Mouse (Mus musculus) mature B cell (primary cell): ENCODE measurements around the gene Fbp1.

Experiments used
- in situ Hi-C: fragments of 300-500 bp; cut with MboI; formaldehyde crosslinking; loops from 2 replicates; pipeline ENCODE4 v1.14.3; 2019

The Fbp1 gene

DNA sequence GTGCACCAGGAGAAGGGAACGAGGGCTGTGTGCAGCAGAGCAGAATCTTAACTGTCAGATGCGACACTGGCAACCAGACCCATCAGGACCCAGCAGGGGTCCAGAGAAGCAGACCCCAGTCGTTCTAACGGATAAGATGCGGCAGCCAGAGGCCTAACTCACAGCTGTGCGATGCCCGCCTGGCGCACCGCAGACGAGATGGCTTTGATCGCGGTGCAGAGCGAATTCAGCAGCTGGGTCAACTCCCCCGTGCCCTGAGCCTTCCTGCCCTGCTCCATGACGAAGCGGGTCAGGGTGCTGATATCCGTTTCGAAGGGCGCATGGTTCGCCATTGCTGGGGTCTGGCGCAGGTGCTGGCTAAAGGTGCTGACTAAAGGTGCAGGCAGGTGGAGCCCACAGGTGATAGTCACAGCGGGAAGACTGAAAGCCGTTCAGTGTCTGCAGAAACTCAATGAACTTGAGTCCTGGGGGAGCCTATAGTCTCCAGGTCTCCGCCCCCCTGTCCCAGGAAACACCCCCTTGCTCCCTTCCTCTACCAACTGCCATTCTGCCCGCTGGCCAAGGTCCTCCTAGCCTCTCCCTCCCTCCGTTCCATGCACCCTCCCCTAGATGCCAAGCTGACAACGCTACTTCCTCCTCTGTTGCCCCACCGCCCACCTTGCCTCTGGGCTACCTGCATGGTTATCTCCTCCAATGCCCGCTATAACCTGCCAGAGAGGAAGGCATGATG lies at the start of gene Fbp1:
Gene Fbp1, minus strand, starts transcription at position 571 of the 730 bp plus-strand sequence.
- in situ Hi-C loops: no loop called here

DNA sequence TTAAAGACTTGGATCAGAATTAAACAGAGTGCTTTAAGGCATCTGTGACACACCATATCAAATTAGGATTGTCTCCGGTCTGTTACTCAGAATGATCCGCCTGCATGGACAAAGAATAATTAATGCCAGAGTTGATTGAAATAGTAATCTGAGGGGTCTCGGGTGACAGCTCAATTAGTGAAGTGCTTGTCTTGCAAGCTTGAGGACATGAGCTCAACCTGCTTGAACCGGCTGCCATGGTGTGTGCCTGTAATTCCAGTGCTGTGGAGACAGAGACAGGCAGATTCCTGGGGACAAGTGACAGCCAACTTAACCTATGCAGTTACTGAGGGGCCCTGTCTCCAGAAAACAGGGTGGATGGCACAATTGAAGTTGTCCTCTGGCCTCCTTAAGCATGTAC lies 44.4 kb upstream of the Fbp1 start:
- in situ Hi-C loops: no loop called here

DNA sequence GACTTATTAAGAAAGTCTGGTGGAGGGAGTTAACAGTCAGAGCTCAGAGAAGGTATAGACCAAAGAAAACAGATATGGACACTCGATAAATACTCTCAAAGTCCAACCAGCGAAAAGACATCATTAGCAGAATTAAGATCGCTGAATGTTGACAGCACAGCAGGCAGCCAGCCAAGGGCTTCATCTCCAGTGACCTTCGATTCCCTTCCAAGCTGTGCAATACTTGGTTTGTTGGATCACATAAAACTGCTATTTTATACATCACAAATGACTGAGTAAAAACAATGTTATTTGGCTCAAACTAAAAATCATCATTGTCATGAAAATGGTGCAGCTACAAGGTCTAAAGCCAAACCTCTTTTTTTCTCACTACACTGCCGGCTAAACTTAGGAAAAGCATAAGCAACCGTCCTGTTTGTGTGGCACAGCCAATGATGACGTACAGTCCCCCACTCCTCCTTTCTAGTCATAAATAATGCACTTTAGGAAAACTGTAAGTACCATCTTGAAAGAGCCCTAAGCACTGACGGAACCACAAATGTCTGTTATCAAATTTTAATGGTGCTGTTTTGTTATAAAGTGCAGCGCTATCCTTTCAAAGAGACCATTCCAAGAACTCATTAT lies 41.8 kb upstream of the Fbp1 start:
- in situ Hi-C loops: loop anchor here (10.0 kb wide), 1 partner anchor 395 kb away; no protein-coding TSS in a partner anchor

- in situ Hi-C loops: loop anchor here (10.0 kb wide), 1 partner anchor 396 kb away; no protein-coding TSS in a partner anchor
Observed at GRCm38 (mm10) chr13:62929144-62929543, 41.1 kb upstream of the Fbp1 start.

DNA sequence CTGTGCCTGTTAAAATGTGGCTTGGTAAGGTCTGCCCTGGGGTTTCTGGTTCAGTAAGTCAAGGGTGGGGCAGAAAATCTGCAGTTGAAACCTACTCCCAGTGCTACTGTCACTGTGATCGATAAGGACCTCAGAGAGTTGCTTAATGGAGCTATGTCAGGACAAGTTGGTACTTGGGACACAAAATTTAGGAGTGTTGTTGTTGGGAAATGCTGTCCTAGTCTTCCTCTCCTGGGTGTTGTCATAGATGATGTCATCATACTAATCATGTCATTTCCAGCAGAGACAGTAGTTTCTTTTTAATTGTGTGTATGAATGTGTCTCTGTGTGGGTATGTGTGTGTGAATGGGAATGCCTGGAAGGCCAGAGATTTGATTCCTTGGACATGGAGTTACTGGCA lies 39.4 kb upstream of the Fbp1 start:
- in situ Hi-C loops: loop anchor here (10.0 kb wide), 1 partner anchor 397 kb away; no protein-coding TSS in a partner anchor

DNA sequence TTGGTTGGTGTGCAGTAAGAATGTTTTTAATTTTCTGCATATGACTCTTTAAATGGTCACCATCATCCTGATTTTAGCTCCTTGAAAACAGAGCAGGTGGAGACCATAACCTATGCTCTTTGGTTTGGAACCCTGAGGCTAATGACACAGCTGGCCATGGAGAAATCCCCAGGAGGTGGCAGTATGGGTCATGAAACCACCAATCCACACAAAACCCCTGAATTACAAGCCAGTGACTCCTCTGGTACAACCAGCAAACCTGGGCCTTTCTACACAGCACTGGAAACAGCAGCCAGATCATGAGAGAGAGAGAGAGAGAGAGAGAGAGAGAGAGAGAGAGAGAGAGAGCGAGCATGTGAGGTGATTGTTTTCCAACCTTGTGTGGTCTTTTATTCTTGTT lies 38.4 kb upstream of the Fbp1 start:
- in situ Hi-C loops: loop anchor here (10.0 kb wide), 1 partner anchor 398 kb away; no protein-coding TSS in a partner anchor

DNA sequence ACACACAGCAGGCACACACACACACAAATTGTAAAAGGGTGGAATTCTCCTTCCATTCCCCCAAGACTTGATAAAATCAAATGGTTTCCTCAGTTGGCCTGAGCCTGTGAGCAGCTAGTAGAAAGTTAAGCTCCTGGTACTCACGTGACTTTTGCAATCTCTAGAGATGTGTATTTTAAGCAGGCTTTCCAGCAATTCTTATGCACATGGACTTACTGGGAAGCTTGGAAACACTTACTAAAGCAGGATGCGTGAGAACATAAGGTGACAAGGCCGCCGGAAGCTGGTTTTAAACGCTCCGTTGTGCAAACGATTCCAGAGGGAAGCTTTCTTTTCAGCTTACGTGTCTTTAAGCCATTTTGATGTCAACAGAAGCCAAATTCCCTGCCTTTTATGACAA lies 35.1 kb upstream of the Fbp1 start:
- in situ Hi-C loops: loop anchor here (10.0 kb wide), 1 partner anchor 402 kb away; no protein-coding TSS in a partner anchor

- in situ Hi-C loops: loop anchor here (10.0 kb wide), 1 partner anchor 402 kb away; no protein-coding TSS in a partner anchor
Observed at GRCm38 (mm10) chr13:62922645-62923044, 34.6 kb upstream of the Fbp1 start.

GRCm38 (mm10) chr13:62919647-62920341 lies 31.7 kb upstream of the Fbp1 start:
- in situ Hi-C loops: loop anchor here (10.0 kb wide), 1 partner anchor 405 kb away; no protein-coding TSS in a partner anchor

GRCm38 (mm10) chr13:62917416-62918110 lies 29.5 kb upstream of the Fbp1 start:
- in situ Hi-C loops: no loop called here

GRCm38 (mm10) chr13:62916675-62917074 lies 28.6 kb upstream of the Fbp1 start:
- in situ Hi-C loops: no loop called here

GRCm38 (mm10) chr13:62911575-62911974 lies 23.5 kb upstream of the Fbp1 start:
- in situ Hi-C loops: no loop called here

DNA sequence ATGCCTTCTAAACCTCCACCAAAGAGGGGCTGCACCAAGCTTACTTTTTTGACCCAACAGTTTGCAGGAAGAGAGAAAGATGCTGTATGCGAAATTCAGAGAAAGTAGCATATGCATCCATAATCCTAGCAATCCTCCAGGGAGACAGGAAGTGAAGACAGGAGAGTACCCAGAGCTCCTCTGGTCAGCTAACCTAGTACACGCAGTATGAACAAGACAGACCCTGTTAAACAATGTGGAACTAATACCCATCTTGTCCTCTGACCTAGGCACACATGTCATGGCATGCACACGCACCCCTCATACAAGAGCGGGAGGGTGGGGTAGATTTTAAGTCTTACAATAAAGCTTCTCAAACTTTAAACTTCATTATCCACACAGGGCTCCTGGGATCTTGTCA lies 22.1 kb upstream of the Fbp1 start:
- in situ Hi-C loops: no loop called here

DNA sequence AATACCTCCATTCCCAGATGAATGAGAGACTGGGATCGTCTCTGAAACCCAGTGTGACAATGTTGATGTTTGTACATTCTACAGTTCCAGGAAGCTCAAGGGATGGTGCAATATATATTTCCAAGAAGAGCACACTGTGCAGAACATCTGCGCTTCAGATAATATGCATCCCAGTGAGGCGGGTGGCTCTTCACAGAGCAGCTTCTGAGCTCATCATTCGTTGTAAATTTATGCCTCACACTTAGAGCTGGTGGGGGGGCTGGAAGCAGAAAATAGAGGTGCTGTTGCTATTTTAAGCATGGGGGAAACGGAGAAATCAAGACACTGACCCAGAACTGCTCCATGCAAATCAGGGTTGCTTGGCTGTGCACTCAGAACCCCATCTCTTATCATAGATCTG lies 21.7 kb upstream of the Fbp1 start:
- in situ Hi-C loops: no loop called here

DNA sequence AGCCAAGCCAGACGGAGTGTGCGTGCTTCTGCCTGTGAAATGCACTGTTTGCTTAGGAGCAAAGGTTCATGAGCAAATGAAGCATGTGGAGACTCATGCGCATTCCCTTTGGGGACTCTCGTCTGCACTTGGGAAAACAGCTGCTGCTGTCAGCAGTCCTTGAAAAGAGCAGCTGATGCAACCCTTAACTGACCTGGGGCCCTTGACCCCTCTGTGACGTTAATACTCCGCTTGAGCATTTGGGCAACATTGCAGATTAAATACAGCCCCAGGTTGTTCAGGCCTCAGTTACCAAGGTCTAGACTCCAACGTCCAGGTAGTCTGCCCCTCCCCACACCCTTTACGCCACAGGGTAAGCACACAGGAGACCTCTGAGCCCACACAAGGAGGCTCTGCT lies 20.1 kb upstream of the Fbp1 start:
- in situ Hi-C loops: no loop called here

DNA sequence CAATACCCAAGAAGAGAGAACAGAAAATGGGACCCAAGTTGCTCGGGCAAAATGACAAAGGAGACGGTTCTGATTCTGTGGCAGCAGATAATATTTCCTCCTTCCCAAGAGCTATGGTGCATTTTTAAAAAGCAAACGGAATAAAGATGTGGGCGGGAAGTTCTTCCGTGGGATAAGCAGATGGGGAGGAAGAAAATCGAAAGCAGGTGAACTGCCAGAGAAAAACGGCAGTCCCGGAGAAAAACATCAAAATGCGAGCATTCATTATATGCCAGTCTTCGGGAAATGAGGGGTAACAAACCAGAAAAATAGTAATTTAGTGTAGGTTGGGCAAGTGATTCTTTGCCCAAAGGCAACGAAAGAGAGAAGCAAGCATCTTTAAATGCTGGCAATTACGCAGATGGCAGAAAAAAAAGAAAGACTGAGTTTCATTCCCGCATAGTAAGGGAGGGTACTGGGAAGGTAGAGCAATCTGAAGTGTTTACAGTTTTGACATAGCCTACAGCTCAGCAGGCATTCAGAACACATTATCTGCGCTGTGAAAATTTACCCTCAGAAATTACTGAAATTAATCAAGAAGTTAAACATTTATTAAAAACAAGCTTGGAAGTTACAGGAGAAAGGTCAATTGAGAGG lies 19.6 kb upstream of the Fbp1 start:
- in situ Hi-C loops: no loop called here

DNA sequence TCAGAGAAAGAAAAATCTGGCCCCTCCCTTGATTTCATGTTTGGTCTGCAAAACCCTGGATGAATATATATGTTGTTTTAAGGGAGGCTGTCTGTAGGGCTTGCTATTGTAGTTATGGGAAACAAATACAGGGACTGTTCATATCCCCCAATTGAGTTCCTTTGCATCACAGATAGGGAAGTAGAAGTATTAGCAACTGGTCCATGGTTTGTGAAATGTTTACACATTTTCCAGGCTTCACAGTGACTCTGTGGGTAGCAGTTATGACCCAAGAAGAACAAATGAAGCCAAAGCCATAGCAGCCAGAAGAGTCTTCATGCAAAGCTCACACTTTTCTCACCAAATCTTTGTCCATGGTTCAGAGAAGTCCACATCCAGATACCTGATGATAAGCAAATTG lies 13.1 kb upstream of the Fbp1 start:
- in situ Hi-C loops: no loop called here

- in situ Hi-C loops: no loop called here
Observed at GRCm38 (mm10) chr13:62897927-62898646, 10.0 kb upstream of the Fbp1 start.

GRCm38 (mm10) chr13:62893044-62893842 lies 5.2 kb upstream of the Fbp1 start:
- in situ Hi-C loops: no loop called here

GRCm38 (mm10) chr13:62889311-62889710 lies 1.2 kb upstream of the Fbp1 start:
- in situ Hi-C loops: no loop called here
